Mouse (Mus musculus) embryonic fibroblast, embryonic 13.5 days (primary cell): ENCODE measurements around the gene Ppil2. TPM values are rescaled to one million over a fixed set of nuclear protein-coding genes. Genes with fewer than 3 reads are reported as not detected.

Experiments
- H3K27ac ChIP-seq: 2 replicates; pipeline ENCODE4 v1.5.1; 2012; ENCODE audit warnings: low read length, control low read depth, inconsistent platforms; ENCODE audit not compliant: insufficient read depth
- H3K4me1 ChIP-seq: 2 replicates; pipeline ENCODE4 v1.6.1; 2011; ENCODE audit warnings: low read length; ENCODE audit not compliant: control insufficient read depth, insufficient read depth
- H3K4me3 ChIP-seq: 2 replicates; pipeline ENCODE4 v1.5.1; 2011; ENCODE audit warnings: mild to moderate bottlenecking, control low read depth, low read length; ENCODE audit not compliant: insufficient read depth
- CTCF ChIP-seq: IDR thresholded peaks from 2 replicates; pipeline ENCODE4 v1.5.1; 2011; ENCODE audit warnings: mild to moderate bottlenecking, control low read depth, low read length, moderate library complexity, borderline replicate concordance; ENCODE audit not compliant: insufficient read depth
- POLR2A ChIP-seq: IDR thresholded peaks from 2 replicates; pipeline ENCODE4 v1.6.1; 2011; ENCODE audit warnings: low read depth, mild to moderate bottlenecking, control low read depth, low read length, moderate library complexity
- polyA plus RNA-seq: library from polyadenylated mRNA; stranded (reverse); fragments of >200 nt; gene quantifications from 2 replicates; pipeline ENCODE4 v1.2.4, GENCODE M21; 2011; ENCODE audit warnings: low read depth; ENCODE audit not compliant: missing spikeins, insufficient read length

The Ppil2 gene
- polyA plus RNA-seq, 1 experiment = 97.5 TPM

DNA sequence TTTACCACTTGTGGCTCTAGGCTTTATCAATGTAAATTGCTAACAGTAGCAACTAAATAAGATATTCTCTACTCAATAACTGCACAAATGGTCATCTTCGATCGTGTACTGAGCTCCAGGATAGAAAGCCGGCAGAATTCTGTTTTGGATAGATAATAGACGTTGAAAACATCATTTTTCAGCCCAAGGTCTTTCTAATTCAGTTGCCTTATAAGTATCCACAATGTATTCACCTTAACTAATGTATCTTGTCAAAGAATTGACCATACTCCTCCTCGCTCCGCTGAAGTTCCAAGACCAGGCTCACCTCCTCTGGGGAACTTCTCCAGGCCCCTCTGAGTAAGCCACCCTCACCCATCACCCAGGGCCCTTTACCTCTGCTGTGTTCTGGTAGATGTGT lies 40.3 kb downstream of the Ppil2 start:
- H3K27ac ChIP-seq = no peak overlapping the region
- no peak overlapping the region for H3K4me3 ChIP-seq
- no peaks in the 10 kb centered on the region for H3K4me1 ChIP-seq
- TF ChIP-seq POLR2A (no peak), CTCF (no peak)

DNA sequence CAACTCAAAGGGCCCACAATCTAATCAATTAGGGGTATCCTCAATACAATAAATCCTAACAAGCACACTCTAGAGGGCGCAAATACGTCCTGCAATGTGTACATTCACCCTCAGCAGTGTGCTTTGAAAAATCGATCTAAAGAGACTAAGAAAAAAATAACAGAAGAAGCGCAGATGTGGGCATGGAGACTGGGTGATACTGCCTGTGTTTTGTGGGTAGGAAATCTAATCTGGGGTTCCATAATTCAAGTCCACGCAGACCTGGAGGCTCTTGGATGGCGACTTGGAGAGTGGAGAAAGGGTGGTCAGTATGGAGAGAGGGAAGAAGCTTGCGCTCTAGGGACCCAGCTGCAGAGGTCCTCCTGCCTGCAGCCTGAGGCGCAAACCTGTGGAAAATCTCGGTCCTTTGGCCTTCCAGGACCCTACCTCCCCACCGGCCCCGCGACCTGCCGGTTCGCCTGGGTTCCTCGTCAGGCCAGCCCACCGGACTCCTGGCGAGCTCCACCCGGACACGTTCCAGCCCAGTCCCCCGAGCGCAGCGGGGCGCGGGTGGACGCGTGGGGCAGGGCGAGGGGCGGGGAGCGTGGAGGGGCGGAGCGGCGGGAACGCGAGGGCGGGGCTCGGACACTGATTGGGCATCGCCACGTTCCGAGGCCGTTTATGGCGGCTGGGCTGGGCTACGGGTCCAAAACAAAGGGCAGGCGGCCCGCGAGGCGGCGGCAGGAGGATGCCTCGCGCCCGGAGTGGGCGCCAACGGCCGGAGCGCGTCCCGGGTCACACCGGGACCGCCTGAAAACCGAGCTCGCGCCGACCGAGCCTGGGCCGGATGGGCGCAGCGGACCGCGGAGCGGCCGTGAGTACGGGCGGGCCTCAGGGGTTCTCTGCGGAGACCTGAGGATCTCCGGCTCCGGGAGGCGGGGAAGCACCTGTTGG lies 41.3 kb downstream of the Ppil2 start, which contains the start of gene Ypel1:
Gene Ypel1, plus strand, starts transcription at position 186 of the 933 bp plus-strand sequence.
- Histone ChIP-seq H3K4me3 (peak within 1 kb of the TSS; percentile 56), H3K27ac (no peak within 1 kb of the TSS), H3K4me1 (no peaks in the 10 kb centered on the region)
- TF ChIP-seq CTCF = no peak
- no peak; the same call in 1 of the 2 replicates for TF ChIP-seq POLR2A

DNA sequence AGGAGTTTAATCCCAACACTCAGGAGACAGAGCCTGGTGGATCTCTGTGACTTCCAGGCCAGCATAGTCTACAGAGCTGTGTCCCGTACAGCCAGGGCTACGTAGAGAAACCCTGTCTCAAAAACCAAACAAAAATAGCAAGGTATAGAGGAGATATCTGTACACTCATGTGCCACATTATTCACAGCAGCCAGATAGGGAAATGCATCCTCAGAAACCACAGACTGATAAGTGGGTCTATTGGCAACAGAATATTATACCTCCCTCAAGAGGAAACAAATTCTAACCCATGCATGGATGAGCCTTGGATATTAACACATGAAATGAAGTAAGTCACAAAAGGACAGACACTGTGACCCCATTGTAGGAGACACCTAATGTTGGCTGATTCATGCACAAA lies 43.5 kb downstream of the Ppil2 start:
- TF ChIP-seq CTCF = no peak
- no peak for TF ChIP-seq POLR2A
- Histone ChIP-seq H3K4me3 (no peak overlapping the region), H3K27ac (no peak overlapping the region), H3K4me1 (no peaks in the 10 kb centered on the region)

DNA sequence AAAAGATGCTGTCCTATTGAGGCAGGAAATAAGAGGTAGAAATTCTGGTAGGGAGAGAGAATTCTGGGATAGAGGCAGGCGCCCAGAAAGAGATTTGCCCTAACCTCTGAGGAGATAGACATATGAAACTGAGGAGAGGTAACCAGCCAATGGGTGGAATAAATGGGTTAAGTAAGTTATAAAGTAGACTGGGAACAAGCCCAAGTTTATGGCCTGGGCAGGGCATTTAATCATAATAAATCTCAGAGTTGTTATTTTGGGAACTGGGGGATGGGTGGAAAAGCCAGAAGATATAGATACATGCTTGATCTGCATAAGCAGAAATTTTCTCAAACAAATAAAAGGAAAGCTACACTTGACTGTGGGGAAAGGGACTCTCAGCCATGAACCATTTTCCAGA lies 48.7 kb downstream of the Ppil2 start:
- Histone ChIP-seq H3K4me1 (no peaks in the 10 kb centered on the region), H3K4me3 (no peak overlapping the region), H3K27ac (no peak overlapping the region)
- no peak for TF ChIP-seq POLR2A
- no peak for TF ChIP-seq CTCF

DNA sequence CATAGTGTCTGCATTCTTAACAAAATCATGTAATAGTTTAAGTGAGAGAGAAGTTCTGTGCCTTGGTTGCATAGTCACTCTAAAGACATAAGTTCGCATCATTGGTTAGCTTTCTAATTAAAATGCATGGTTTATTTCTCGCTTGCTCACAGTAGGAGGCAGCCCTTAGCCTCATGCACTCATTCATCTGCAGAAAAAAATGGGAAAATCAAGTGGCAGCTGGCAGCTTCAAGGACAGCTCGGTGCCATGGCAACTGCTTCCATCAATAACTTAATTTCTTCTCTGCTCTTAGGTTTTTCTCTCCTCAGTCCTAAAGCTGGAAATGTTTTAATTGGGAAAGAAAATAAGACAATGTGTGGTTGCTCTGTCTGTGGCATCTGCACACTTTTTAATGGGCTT lies 55.5 kb downstream of the Ppil2 start:
- TF ChIP-seq CTCF = no peak
- no peak for TF ChIP-seq POLR2A
- Histone ChIP-seq H3K27ac (no peak overlapping the region), H3K4me1 (no peaks in the 10 kb centered on the region), H3K4me3 (no peak overlapping the region)

DNA sequence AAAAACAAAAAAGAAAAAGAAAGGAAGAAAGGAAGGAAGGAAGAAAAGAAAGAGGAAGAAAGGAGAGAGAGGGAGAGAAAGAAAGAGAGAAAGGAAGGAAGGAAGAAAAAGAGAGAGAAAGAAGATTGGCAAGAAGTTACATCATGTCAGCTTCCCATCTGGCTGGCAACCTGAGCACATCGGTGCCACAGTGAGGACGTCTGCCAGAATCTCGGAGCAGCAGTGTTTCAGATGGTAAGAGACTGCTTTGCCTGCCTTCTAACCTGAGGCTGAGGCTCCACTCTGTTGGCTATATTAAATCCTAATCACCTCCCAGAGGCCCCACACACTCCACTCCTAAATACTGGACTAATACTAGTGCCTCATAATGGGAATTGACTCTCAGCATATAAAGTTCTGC lies 57.2 kb downstream of the Ppil2 start:
- Histone ChIP-seq H3K4me3 (no peak overlapping the region), H3K27ac (no peak overlapping the region), H3K4me1 (no peaks in the 10 kb centered on the region)
- no peak for TF ChIP-seq POLR2A
- TF ChIP-seq CTCF = no peak

DNA sequence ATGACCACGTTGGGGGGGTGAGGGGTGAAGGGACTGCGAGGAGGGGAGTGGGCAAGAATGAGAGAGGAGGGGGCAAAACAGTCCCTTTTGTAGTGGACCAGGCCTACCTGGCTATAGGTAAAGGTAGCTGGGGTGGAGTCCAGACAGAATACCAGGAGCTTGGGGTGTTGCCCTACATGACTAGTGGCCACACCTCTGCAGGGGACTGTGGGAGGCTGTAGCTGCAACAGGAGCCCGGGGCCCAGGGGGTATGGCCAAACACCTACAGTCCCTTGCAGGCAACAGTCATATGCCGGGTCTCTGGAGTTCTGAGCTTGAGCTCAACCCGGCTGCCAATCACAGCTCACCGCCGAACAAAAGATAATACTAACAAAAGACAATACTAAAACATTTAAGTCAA lies 59.0 kb downstream of the Ppil2 start:
- no peaks in the 10 kb centered on the region for H3K4me1 ChIP-seq
- no peak overlapping the region for H3K27ac ChIP-seq
- no peak overlapping the region for H3K4me3 ChIP-seq
- no peak for TF ChIP-seq POLR2A
- TF ChIP-seq CTCF = no peak

DNA sequence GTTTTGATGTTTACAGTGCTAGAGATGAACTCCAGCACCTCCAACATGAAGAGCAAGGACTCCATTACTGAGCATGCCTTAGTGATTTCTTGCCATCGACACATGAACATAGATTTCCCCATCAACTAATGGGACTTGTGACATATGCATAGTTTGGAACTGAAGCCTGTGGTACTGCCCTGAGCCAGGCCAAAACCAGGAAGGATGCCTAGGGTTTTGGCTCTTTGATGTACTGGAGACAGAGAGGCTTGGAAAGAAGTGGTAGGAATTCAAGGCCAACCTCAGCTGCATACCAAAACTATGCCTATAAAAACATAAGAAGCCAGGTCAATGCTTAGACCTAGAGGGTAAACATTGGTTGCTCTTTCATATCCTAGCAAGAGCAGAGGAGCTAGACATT lies 61.2 kb downstream of the Ppil2 start:
- Histone ChIP-seq H3K4me1 (no peaks in the 10 kb centered on the region), H3K27ac (no peak overlapping the region), H3K4me3 (no peak overlapping the region)
- no peak for TF ChIP-seq POLR2A
- no peak for TF ChIP-seq CTCF

DNA sequence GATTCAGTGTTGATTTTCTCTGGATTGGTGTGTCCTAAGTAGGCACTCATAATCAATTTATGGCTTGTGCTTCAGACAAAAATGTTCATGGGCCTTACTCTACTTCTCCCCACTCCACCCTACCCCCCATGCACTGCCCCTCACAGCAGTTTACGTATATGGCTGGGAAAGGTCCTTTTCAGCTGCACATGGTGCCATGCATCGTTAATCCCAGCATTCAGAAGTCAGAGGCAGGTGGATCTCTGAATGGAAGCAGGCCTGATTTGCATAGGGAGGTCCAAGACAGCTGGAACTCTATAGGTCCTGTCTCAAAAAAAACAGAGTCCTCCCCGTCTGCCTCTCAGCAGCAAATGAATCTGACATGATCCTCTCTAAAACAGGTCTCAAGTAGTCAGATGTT lies 65.8 kb downstream of the Ppil2 start:
- H3K27ac ChIP-seq = no peak overlapping the region
- no peaks in the 10 kb centered on the region for H3K4me1 ChIP-seq
- no peak overlapping the region for H3K4me3 ChIP-seq
- no peak for TF ChIP-seq CTCF
- TF ChIP-seq POLR2A = no peak

DNA sequence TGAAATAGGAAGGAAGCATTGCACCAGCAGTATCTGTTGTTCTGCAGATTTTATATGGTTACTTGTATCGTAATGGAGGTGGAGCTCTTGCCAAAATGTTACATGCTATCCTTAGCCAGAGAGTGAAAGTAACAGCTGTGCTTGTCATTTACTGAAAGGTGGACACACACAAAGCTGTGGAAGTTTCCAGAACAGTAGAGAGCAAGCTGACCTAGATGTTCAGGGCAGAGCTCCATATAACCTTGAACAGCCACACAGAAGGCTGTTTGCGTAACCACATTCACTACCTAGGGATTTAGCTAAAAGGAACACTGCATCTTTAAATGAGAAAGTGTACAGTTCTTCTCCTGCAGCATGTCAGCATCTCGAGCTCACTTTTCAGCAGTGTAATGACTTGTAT lies 66.7 kb downstream of the Ppil2 start:
- H3K4me3 ChIP-seq = no peak overlapping the region
- no peak overlapping the region for H3K27ac ChIP-seq
- TF ChIP-seq POLR2A (no peak), CTCF (no peak)
- no peaks in the 10 kb centered on the region for H3K4me1 ChIP-seq

DNA sequence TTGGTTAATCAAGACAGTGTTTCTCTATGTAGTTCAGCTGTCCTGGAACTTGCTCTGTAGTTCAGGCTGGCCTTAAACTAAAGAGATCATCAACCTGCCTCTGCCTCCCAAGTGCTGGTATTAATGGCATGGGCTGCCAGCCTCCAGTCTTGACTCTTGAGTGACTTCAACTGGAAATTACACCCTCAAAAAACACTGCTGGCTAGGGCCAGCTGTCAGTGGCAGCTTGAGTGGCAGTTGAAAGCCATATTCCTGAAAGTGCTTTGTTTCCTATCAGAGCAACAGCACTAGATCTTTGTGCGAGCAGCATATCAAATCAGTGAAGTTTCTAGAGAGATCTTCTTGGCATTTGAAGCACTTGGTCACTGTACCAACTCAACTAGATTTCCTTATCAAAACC lies 69.6 kb downstream of the Ppil2 start:
- TF ChIP-seq CTCF (no peak), POLR2A (no peak)
- Histone ChIP-seq H3K27ac (no peak overlapping the region), H3K4me3 (no peak overlapping the region), H3K4me1 (no peaks in the 10 kb centered on the region)
